Mouse (Mus musculus) limb, embryonic 12.5 days (tissue): Measurements from ENCODE around the gene Sema3c. TPM values are rescaled to one million over a fixed set of nuclear protein-coding genes. Genes with fewer than 3 reads are reported as not detected.

Source experiments
- ATAC-seq: fragments of 200-750 bp; cut with Nextera tagmentation; 2 replicates; pipeline ENCODE4 v1.8.0; 2017; ENCODE audit warnings: low read depth, moderate TSS enrichment; ENCODE audit not compliant: insufficient number of reproducible peaks, insufficient read depth, low FRiP score, low TSS enrichment
- H3K27ac ChIP-seq: fragments of 300-500 bp; sonication (generic); 2 replicates; pipeline ENCODE4 v1.5.1; 2016; ENCODE audit warnings: mild to moderate bottlenecking, moderate library complexity
- H3K27me3 ChIP-seq: fragments of 300-500 bp; sonication (generic); 2 replicates; pipeline ENCODE4 v1.6.1; 2016; ENCODE audit warnings: mild to moderate bottlenecking, moderate library complexity
- H3K36me3 ChIP-seq: fragments of 300-500 bp; sonication (generic); 2 replicates; pipeline ENCODE4 v1.6.1; 2016; ENCODE audit warnings: mild to moderate bottlenecking, moderate library complexity
- H3K4me1 ChIP-seq: fragments of 300-500 bp; sonication (generic); replicated peaks from 2 replicates; pipeline ENCODE4 v1.6.1; 2016
- H3K4me2 ChIP-seq: fragments of 300-500 bp; sonication (generic); 2 replicates; pipeline ENCODE4 v1.6.1; 2016; ENCODE audit warnings: mild to moderate bottlenecking, moderate library complexity
- H3K4me3 ChIP-seq: fragments of 300-500 bp; sonication (generic); replicated peaks from 2 replicates; pipeline ENCODE4 v1.5.1; 2016; ENCODE audit warnings: mild to moderate bottlenecking
- H3K9ac ChIP-seq: fragments of 300-500 bp; sonication (generic); replicated peaks from 2 replicates; pipeline ENCODE4 v1.6.1; 2016; ENCODE audit warnings: mild to moderate bottlenecking, moderate library complexity
- H3K9me3 ChIP-seq: fragments of 300-500 bp; sonication (generic); 2 replicates; pipeline ENCODE4 v1.6.1; 2016; ENCODE audit warnings: mild to moderate bottlenecking, moderate library complexity
- WGBS: fragments of 180-500 bp; shearing (Covaris S2); methylation state at CpG from one replicate; pipeline ENCODE4 v1.1.7; 2016; 5-methylcytosine and 5-hydroxymethylcytosine counted together
- polyA plus RNA-seq: library from polyadenylated mRNA; unstranded; fragments of >200 nt; fragmentation: Nextera tagmentation; extraction: Ambion mirVana; gene quantifications from 2 replicates; pipeline ENCODE4 v1.2.1, GENCODE M21; 2016

The Sema3c gene
- polyA plus RNA-seq, 1 experiment from 2014 or later, result 38.5 TPM

- WGBS, result 31% methylated on average over 2 of the region's 2 CpGs
- H3K4me1 ChIP-seq, result no peaks in the 10 kb centered on the region
- no peaks in the 10 kb centered on the region for H3K9me3 ChIP-seq
- no peak overlapping the region for H3K27ac ChIP-seq
- no peak overlapping the region for H3K4me2 ChIP-seq
- ATAC-seq, result no peak
- H3K9ac ChIP-seq, result no peak overlapping the region
- H3K36me3 ChIP-seq, result no peaks in the 10 kb centered on the region
- H3K27me3 ChIP-seq, result no peaks in the 10 kb centered on the region
- H3K4me3 ChIP-seq, result no peak overlapping the region
These were observed 8.0 kb downstream of the Sema3c start for GRCm38 (mm10) chr5:17582047-17582515.

DNA sequence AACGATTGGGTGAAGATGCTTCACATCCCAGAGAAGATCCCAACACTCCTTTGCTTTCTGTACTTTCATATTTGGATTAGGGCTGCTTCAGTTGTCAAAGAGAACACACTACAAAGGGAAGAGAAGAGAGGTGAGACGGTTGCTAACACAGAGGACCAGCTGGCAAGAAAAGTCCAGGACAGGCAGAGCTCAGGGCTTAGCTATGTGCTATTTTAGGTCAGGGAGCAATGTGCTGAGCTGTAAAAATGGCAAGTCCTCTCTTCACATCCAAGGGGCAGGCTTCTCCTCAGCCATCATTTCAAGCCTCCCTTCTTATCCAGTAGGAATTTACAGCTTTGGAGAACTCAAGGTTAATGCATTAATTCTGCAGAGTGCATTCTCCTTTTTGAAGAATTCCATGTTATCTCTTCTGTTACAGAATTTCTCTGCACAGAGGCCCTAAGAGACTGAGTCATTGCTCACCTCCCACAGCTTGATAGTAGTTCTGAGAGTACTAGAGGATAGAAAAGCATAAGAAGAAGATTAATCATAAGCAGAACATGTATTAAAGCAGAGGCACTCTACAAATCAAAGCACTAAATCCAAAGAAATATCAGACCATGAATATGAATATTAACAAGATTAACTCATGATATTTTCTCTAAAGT is 10.3 kb downstream of the Sema3c start:
- Histone ChIP-seq H3K27ac (no peak overlapping the region), H3K4me2 (no peak overlapping the region), H3K27me3 (no peaks in the 10 kb centered on the region), H3K9ac (no peak overlapping the region), H3K36me3 (no peaks in the 10 kb centered on the region), H3K9me3 (no peaks in the 10 kb centered on the region), H3K4me3 (no peak overlapping the region), H3K4me1 (no peaks in the 10 kb centered on the region)
- 66% methylated on average over 2 of the region's 2 CpGs for WGBS
- no peak for ATAC-seq

- Histone ChIP-seq H3K27ac (no peak overlapping the region), H3K4me1 (no peaks in the 10 kb centered on the region), H3K36me3 (no peaks in the 10 kb centered on the region), H3K9ac (no peak overlapping the region), H3K27me3 (no peaks in the 10 kb centered on the region), H3K4me3 (no peak overlapping the region), H3K9me3 (no peaks in the 10 kb centered on the region), H3K4me2 (no peak overlapping the region)
- ATAC-seq, result no peak
- 55% methylated on average over 2 of the region's 2 CpGs for WGBS
These were observed 12.6 kb downstream of the Sema3c start for GRCm38 (mm10) chr5:17586518-17587210.

GRCm38 (mm10) chr5:17591908-17592307 is 17.8 kb downstream of the Sema3c start:
- no peaks in the 10 kb centered on the region for H3K36me3 ChIP-seq
- H3K4me2 ChIP-seq, result no peak overlapping the region
- H3K4me1 ChIP-seq, result no peaks in the 10 kb centered on the region
- 93% methylated on average over 3 of the region's 3 CpGs for WGBS
- H3K9ac ChIP-seq, result no peak overlapping the region
- H3K4me3 ChIP-seq, result no peak overlapping the region
- H3K27me3 ChIP-seq, result no peaks in the 10 kb centered on the region
- ATAC-seq, result no peak
- no peaks in the 10 kb centered on the region for H3K9me3 ChIP-seq
- H3K27ac ChIP-seq, result no peak overlapping the region

DNA sequence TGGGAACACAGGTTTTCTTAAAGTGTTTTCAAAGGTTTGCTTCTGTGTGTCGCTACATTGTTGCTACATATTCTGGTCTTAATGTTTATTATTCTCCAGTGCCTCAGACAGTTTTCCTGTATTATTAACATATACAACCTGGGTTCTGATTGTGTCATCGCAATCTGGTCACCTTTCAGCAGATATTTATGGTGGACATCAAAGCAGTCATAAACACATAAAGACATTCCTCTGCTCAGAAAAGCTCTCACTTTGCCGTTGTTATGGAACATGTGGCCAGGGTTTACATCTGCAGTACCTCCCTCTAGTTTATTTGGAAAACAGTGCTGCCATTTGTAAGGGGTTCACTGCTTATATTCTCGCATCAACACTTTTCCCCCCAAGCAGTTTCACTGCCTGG is 27.6 kb downstream of the Sema3c start:
- Histone ChIP-seq H3K27ac (no peak overlapping the region), H3K4me3 (no peak overlapping the region), H3K27me3 (no peaks in the 10 kb centered on the region), H3K4me1 (0 out of 2 replicates have a peak, but pooled peaks cover 6% of the 10 kb centered on the region), H3K36me3 (no peaks in the 10 kb centered on the region), H3K9me3 (no peaks in the 10 kb centered on the region), H3K9ac (no peak overlapping the region), H3K4me2 (no peak overlapping the region)
- no peak for ATAC-seq
- WGBS, result 27% methylated on average over 4 of the region's 4 CpGs

DNA sequence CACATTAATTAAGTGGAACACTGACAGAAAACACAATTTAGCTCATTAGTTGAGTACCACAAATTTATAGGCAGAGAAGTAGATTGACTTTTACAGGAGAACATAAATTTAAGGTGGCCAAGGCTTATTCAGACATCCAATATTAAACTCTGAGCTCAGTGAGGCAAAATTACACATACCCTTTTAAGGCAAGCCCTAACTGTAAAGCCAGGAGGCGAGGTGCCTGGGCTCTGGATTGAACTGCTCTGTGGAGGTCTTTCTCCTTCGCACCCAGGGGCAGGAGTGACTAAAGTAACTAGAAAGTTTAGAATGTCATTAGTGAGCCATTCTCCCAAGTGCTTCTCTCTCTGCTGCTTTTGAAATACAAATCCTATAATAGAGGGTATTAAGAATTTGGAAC is 46.5 kb downstream of the Sema3c start:
- peaks cover 13% of the 10 kb centered on the region for H3K4me1 ChIP-seq
- WGBS, result 36% methylated on average over 2 of the region's 2 CpGs
- H3K4me3 ChIP-seq, result no peak overlapping the region
- no peaks in the 10 kb centered on the region for H3K27me3 ChIP-seq
- H3K36me3 ChIP-seq, result no peaks in the 10 kb centered on the region
- peak; percentile 81; the same call in 1 of the 2 replicates for ATAC-seq
- H3K9me3 ChIP-seq, result no peaks in the 10 kb centered on the region
- H3K4me2 ChIP-seq, result no peak overlapping the region
- H3K9ac ChIP-seq, result no peak overlapping the region
- H3K27ac ChIP-seq, result no peak overlapping the region

DNA sequence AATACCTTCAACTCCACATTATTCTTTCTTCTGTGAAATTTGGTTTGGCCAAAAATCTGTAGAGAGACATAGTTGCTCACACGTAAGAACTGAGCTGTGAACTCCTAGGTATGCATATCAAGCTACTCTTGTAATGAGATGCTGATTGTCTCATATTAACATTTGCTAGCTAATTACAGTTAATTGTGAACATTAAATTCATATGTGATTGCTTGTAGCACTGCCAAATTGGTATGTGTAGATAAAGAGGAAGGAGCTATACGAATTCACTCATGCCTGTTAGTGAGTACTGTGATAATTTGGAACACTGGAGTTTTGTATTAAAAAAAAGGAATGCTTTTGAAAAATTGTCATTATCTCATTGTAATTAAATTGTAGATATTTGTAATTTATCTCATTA is 48.5 kb downstream of the Sema3c start:
- no peaks in the 10 kb centered on the region for H3K9me3 ChIP-seq
- H3K4me3 ChIP-seq, result no peak overlapping the region
- no peak overlapping the region for H3K4me2 ChIP-seq
- no peak for ATAC-seq
- H3K9ac ChIP-seq, result no peak overlapping the region
- H3K4me1 ChIP-seq, result peaks cover 13% of the 10 kb centered on the region
- 84% methylated on average over 2 of the region's 2 CpGs for WGBS
- no peak overlapping the region for H3K27ac ChIP-seq
- H3K36me3 ChIP-seq, result no peaks in the 10 kb centered on the region
- H3K27me3 ChIP-seq, result no peaks in the 10 kb centered on the region

DNA sequence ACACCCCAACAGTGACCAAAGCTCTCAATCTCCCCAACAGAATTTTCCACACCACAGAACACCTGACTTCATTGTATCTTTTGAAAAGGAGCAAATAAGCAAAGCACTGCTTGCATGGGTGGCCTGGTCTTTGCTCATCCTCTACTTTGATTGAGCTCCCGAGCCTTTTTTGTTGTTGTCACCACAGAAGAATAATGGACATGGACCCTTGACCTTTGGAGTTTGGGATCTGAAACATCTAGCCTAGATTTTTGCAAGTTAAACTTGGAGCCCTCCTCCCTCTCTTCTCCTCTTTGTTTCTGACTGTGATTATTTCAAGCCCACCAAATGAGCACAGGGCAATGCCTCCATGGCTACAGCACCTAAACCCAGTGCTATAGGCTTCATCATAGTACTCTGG is 54.5 kb downstream of the Sema3c start:
- ATAC-seq, result no peak
- H3K9me3 ChIP-seq, result no peaks in the 10 kb centered on the region
- peaks cover 10% of the 10 kb centered on the region for H3K4me1 ChIP-seq
- H3K36me3 ChIP-seq, result no peaks in the 10 kb centered on the region
- peak overlapping the region; percentile 31; the same call in 1 of the 2 replicates for H3K27ac ChIP-seq
- no peaks in the 10 kb centered on the region for H3K27me3 ChIP-seq
- no peak overlapping the region for H3K9ac ChIP-seq
- no peak overlapping the region for H3K4me3 ChIP-seq
- WGBS, result 38% methylated on average over 1 of the region's 1 CpGs
- H3K4me2 ChIP-seq, result no peak overlapping the region

GRCm38 (mm10) chr5:17629599-17629998 is 55.5 kb downstream of the Sema3c start:
- no peaks in the 10 kb centered on the region for H3K9me3 ChIP-seq
- no peak overlapping the region for H3K4me2 ChIP-seq
- no peaks in the 10 kb centered on the region for H3K27me3 ChIP-seq
- ATAC-seq, result peak; percentile 75; the same call in 1 of the 2 replicates
- H3K4me3 ChIP-seq, result no peak overlapping the region
- 13% methylated on average over 3 of the region's 3 CpGs for WGBS
- no peaks in the 10 kb centered on the region for H3K36me3 ChIP-seq
- H3K4me1 ChIP-seq, result peaks cover 10% of the 10 kb centered on the region
- H3K27ac ChIP-seq, result no peak overlapping the region
- H3K9ac ChIP-seq, result no peak overlapping the region

DNA sequence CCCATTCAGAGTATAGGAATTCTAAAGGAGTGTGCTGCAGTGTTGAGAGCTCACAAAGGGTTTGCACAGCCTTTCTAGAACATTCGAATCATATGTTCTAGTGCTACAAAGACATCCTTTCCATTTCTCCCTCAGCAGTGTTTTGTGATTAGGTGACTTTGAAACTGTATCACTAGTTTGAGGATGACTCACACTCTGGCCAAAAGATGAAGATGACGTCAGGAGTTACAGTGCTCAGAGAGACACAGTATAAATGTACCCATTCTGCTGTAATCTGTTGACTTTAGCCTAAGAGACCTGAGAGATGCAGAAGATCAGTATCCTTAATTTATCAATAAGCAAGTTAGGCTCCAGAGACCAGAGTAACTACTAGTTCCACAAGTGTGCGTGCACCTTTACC is 65.4 kb downstream of the Sema3c start:
- Histone ChIP-seq H3K4me2 (no peak overlapping the region), H3K36me3 (no peaks in the 10 kb centered on the region), H3K9me3 (no peaks in the 10 kb centered on the region), H3K27me3 (no peaks in the 10 kb centered on the region), H3K4me1 (peaks cover 8% of the 10 kb centered on the region), H3K27ac (no peak overlapping the region), H3K4me3 (no peak overlapping the region), H3K9ac (no peak overlapping the region)
- WGBS, result 84% methylated on average over 3 of the region's 3 CpGs
- ATAC-seq, result no peak

DNA sequence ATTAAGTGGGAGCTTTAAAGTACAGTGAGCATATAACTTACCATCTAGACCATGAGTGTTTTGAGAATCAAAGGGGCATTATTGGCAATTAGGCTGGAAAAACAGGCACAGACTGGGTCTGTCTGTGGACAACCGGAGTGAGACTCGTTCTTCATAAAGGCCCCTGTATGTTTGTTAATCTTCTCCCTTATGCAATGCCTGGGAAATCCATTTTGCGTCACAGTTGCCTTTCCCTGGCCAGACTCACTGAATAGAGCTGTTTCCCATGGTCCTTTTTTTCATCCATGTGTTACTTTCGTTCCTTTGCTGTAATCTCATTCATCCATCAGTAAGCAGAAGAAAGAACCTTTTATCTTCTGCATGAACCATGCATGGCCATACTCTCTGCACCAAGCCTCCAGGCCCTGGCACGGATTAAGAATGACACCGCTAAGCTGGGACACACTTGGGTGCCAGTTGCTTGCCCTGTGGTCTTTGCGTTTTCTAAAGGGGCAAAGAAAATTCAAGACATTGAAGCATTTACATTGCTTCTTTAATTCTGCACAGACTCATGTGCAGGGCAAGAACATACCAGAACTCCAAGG is 73.7 kb downstream of the Sema3c start:
- Histone ChIP-seq H3K4me3 (no peak overlapping the region), H3K27ac (peak overlapping the region; percentile 82), H3K9ac (no peak overlapping the region), H3K4me1 (peaks cover 20% of the 10 kb centered on the region), H3K4me2 (no peak overlapping the region), H3K27me3 (no peaks in the 10 kb centered on the region), H3K36me3 (no peaks in the 10 kb centered on the region), H3K9me3 (no peaks in the 10 kb centered on the region)
- WGBS, result 43% methylated on average over 7 of the region's 7 CpGs
- ATAC-seq, result peak; percentile 42; the same call in 1 of the 2 replicates
